Mouse (Mus musculus) ES-Bruce4 (cell line): ENCODE results near the gene St3gal6. TPM values are rescaled to one million over a fixed set of nuclear protein-coding genes. Genes with fewer than 3 reads are reported as not detected.

Source experiments
- H3K27ac ChIP-seq: 2 replicates; pipeline ENCODE4 v1.5.1; 2012; ENCODE audit warnings: low read length, inconsistent platforms; ENCODE audit not compliant: insufficient read depth
- H3K27me3 ChIP-seq: 2 replicates; pipeline ENCODE4 v1.6.1; 2012; ENCODE audit warnings: mild to moderate bottlenecking, low read length, inconsistent platforms; ENCODE audit not compliant: control insufficient read depth, poor library complexity, insufficient read depth, severe bottlenecking
- H3K36me3 ChIP-seq: 2 replicates; pipeline ENCODE4 v1.6.1; 2012; ENCODE audit warnings: inconsistent platforms, mild to moderate bottlenecking, low read length, moderate library complexity; ENCODE audit not compliant: control insufficient read depth, poor library complexity, insufficient read depth, severe bottlenecking
- H3K4me1 ChIP-seq: one replicate; pipeline ENCODE4 v1.8.1; 2011; ENCODE audit warnings: low read length; ENCODE audit not compliant: control insufficient read depth, insufficient read depth
- H3K4me3 ChIP-seq: 2 replicates; pipeline ENCODE4 v1.5.1; 2011; ENCODE audit warnings: low read depth, mild to moderate bottlenecking, low read length
- H3K9ac ChIP-seq: 2 replicates; pipeline ENCODE4 v1.6.1; 2012; ENCODE audit warnings: low read depth, mild to moderate bottlenecking, inconsistent platforms; ENCODE audit not compliant: poor library complexity, severe bottlenecking
- H3K9me3 ChIP-seq: replicated peaks from 2 replicates; pipeline ENCODE4 v1.6.1; 2012; ENCODE audit warnings: mild to moderate bottlenecking, low read length, inconsistent platforms; ENCODE audit not compliant: control insufficient read depth, poor library complexity, insufficient read depth, severe bottlenecking
- CTCF ChIP-seq: IDR thresholded peaks from one replicate; pipeline ENCODE4 v1.8.1; 2011; ENCODE audit warnings: low read depth, low read length
- EP300 ChIP-seq: IDR thresholded peaks from 2 replicates; pipeline ENCODE4 v1.6.1; 2011; ENCODE audit warnings: low read depth, low read length; ENCODE audit not compliant: insufficient read depth
- POLR2A ChIP-seq: IDR thresholded peaks from one replicate; pipeline ENCODE4 v1.8.1; 2011; ENCODE audit warnings: low read length; ENCODE audit not compliant: insufficient read depth
- polyA plus RNA-seq: library from polyadenylated mRNA; stranded (reverse); fragments of >200 nt; gene quantifications from 2 replicates; pipeline ENCODE4 v1.2.4, GENCODE M21; 2011; ENCODE audit warnings: low read depth; ENCODE audit not compliant: missing spikeins, insufficient read depth, insufficient read length

The St3gal6 gene
- polyA plus RNA-seq, 1 experiment, result 5.2 TPM

DNA sequence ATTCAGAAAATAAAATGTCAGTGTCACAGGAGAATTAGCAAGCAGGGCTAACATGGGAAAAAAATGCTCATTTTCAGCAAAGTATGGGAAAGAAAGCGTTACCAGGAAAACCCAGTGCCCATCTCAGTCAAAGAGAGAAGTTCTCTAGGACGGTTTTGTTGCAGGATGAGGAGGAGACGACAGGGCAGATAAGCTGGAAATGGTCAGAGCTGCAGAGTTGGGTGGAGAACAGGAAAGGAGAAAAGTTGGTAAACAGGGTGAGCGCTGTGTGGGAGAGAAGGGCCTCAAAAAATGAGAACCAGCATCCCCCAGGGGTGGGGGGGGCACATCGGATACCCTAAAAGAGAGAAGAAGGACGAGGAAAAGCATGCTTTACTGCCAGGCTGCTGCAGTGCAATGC is 67.1 kb downstream of the St3gal6 start:
- Histone ChIP-seq H3K9me3 (no peaks in the 10 kb centered on the region), H3K27me3 (no peaks in the 10 kb centered on the region), H3K27ac (no peak overlapping the region), H3K4me1 (no peaks in the 10 kb centered on the region), H3K9ac (no peak overlapping the region), H3K36me3 (peaks cover 4% of the 10 kb centered on the region; the same call in 1 of the 2 replicates), H3K4me3 (no peak overlapping the region)
- TF ChIP-seq POLR2A (no peak), EP300 (no peak), CTCF (no peak)

- Histone ChIP-seq H3K4me1 (no peaks in the 10 kb centered on the region), H3K27ac (no peak overlapping the region), H3K9ac (no peak overlapping the region), H3K36me3 (peaks cover 4% of the 10 kb centered on the region), H3K4me3 (no peak overlapping the region), H3K9me3 (no peaks in the 10 kb centered on the region), H3K27me3 (no peaks in the 10 kb centered on the region)
- TF ChIP-seq EP300 (no peak), POLR2A (no peak), CTCF (no peak)
Observed at GRCm38 (mm10) chr16:58456445-58456844, 67.6 kb downstream of the St3gal6 start.

DNA sequence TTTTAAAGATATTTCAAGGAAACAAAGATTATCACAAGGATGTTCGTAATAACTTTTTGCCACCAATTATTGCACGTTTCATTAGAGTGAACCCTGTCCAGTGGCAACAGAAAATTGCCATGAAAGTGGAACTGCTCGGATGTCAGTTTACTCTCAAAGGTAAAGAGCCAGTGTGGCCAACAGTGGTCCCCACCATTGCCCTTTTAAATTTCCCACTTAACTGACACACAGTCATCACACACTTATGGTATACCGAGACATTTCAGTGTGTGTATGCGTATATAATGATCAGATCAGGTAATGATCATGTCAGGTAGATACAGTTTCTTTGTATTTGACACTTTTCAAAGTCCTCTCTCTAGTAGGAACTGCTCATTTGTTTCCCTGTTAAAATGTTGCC is 68.9 kb downstream of the St3gal6 start:
- Histone ChIP-seq H3K27ac (no peak overlapping the region), H3K9ac (no peak overlapping the region), H3K4me1 (no peaks in the 10 kb centered on the region), H3K4me3 (no peak overlapping the region), H3K27me3 (no peaks in the 10 kb centered on the region), H3K36me3 (peaks cover 4% of the 10 kb centered on the region), H3K9me3 (no peaks in the 10 kb centered on the region)
- TF ChIP-seq CTCF, result no peak
- no peak for TF ChIP-seq POLR2A
- no peak for TF ChIP-seq EP300

GRCm38 (mm10) chr16:58454617-58455016 is 69.4 kb downstream of the St3gal6 start:
- no peaks in the 10 kb centered on the region for H3K27me3 ChIP-seq
- peaks cover 4% of the 10 kb centered on the region for H3K36me3 ChIP-seq
- no peak overlapping the region for H3K27ac ChIP-seq
- H3K9me3 ChIP-seq, result no peaks in the 10 kb centered on the region
- no peak for TF ChIP-seq EP300
- peak; percentile 76 for TF ChIP-seq CTCF
- H3K9ac ChIP-seq, result no peak overlapping the region
- no peak overlapping the region for H3K4me3 ChIP-seq
- H3K4me1 ChIP-seq, result no peaks in the 10 kb centered on the region

DNA sequence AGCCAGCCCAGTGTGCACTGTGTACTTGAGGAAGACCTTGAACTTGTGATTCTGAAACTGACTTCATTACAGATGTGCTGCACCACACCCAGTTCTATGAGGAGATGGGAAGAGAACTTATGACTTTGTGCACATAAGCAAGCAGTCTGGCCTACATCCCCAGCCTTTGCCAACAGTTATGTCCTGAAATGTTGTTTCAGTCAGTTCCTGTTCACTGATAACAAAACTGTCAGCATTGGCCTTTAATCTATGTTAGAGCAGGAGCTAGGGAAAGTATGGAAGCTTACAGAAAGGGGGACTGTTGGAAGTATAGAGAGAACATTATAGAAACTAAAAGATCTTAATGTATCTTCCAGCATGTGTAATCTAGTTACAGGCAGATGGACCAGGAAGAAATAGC is 70.2 kb downstream of the St3gal6 start:
- Histone ChIP-seq H3K9me3 (no peaks in the 10 kb centered on the region), H3K27ac (no peak overlapping the region), H3K27me3 (no peaks in the 10 kb centered on the region), H3K4me1 (no peaks in the 10 kb centered on the region), H3K4me3 (no peak overlapping the region), H3K36me3 (peaks cover 4% of the 10 kb centered on the region), H3K9ac (no peak overlapping the region)
- TF ChIP-seq EP300, result no peak
- TF ChIP-seq POLR2A, result no peak
- TF ChIP-seq CTCF, result no peak

DNA sequence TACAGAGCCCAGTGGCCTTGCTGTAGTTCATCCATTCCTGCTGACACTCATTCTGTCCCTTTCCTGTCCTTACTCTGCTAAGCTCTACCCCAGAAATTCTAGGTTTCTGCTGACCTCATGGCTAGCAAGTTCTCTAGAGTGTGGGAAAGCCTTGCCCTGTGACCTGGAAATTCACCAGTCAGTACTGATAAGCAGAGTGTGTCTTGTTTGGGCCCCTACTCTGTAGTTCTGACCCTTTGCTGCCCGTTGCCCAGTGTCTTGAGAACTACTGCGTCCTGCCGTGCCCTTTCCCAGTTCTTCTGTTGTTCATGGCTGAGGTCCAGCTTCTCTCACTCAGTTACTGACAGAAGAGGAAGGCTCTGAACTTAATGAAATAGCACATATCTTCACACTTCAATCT is 70.9 kb downstream of the St3gal6 start:
- peaks cover 4% of the 10 kb centered on the region for H3K36me3 ChIP-seq
- no peak overlapping the region for H3K4me3 ChIP-seq
- no peaks in the 10 kb centered on the region for H3K9me3 ChIP-seq
- TF ChIP-seq POLR2A (no peak), CTCF (no peak), EP300 (no peak)
- no peaks in the 10 kb centered on the region for H3K4me1 ChIP-seq
- no peak overlapping the region for H3K9ac ChIP-seq
- H3K27ac ChIP-seq, result no peak overlapping the region
- no peaks in the 10 kb centered on the region for H3K27me3 ChIP-seq
